Mouse (Mus musculus) ES-Bruce4 (cell line): ENCODE data around the gene 1700015F17Rik. TPM values are rescaled to one million over a fixed set of nuclear protein-coding genes. Genes with fewer than 3 reads are reported as not detected.

Experiments
- H3K27ac ChIP-seq: 2 replicates; pipeline ENCODE4 v1.5.1; 2012; ENCODE audit warnings: low read length, inconsistent platforms; ENCODE audit not compliant: insufficient read depth
- H3K27me3 ChIP-seq: 2 replicates; pipeline ENCODE4 v1.6.1; 2012; ENCODE audit warnings: mild to moderate bottlenecking, low read length, inconsistent platforms; ENCODE audit not compliant: control insufficient read depth, poor library complexity, insufficient read depth, severe bottlenecking
- H3K36me3 ChIP-seq: 2 replicates; pipeline ENCODE4 v1.6.1; 2012; ENCODE audit warnings: inconsistent platforms, mild to moderate bottlenecking, low read length, moderate library complexity; ENCODE audit not compliant: control insufficient read depth, poor library complexity, insufficient read depth, severe bottlenecking
- H3K4me1 ChIP-seq: one replicate; pipeline ENCODE4 v1.8.1; 2011; ENCODE audit warnings: low read length; ENCODE audit not compliant: control insufficient read depth, insufficient read depth
- H3K4me3 ChIP-seq: 2 replicates; pipeline ENCODE4 v1.5.1; 2011; ENCODE audit warnings: low read depth, mild to moderate bottlenecking, low read length
- H3K9ac ChIP-seq: 2 replicates; pipeline ENCODE4 v1.6.1; 2012; ENCODE audit warnings: low read depth, mild to moderate bottlenecking, inconsistent platforms; ENCODE audit not compliant: poor library complexity, severe bottlenecking
- H3K9me3 ChIP-seq: replicated peaks from 2 replicates; pipeline ENCODE4 v1.6.1; 2012; ENCODE audit warnings: mild to moderate bottlenecking, low read length, inconsistent platforms; ENCODE audit not compliant: control insufficient read depth, poor library complexity, insufficient read depth, severe bottlenecking
- CTCF ChIP-seq: IDR thresholded peaks from one replicate; pipeline ENCODE4 v1.8.1; 2011; ENCODE audit warnings: low read depth, low read length
- EP300 ChIP-seq: IDR thresholded peaks from 2 replicates; pipeline ENCODE4 v1.6.1; 2011; ENCODE audit warnings: low read depth, low read length; ENCODE audit not compliant: insufficient read depth
- POLR2A ChIP-seq: IDR thresholded peaks from one replicate; pipeline ENCODE4 v1.8.1; 2011; ENCODE audit warnings: low read length; ENCODE audit not compliant: insufficient read depth
- polyA plus RNA-seq: library from polyadenylated mRNA; stranded (reverse); fragments of >200 nt; gene quantifications from 2 replicates; pipeline ENCODE4 v1.2.4, GENCODE M21; 2011; ENCODE audit warnings: low read depth; ENCODE audit not compliant: missing spikeins, insufficient read depth, insufficient read length

The 1700015F17Rik gene
- polyA plus RNA-seq, 1 experiment, result not detected

- no peak overlapping the region for H3K27ac ChIP-seq
- H3K27me3 ChIP-seq, result no peaks in the 10 kb centered on the region
- no peaks in the 10 kb centered on the region for H3K36me3 ChIP-seq
- no peak overlapping the region for H3K4me3 ChIP-seq
- no peaks in the 10 kb centered on the region for H3K4me1 ChIP-seq
- no peak overlapping the region for H3K9ac ChIP-seq
- TF ChIP-seq POLR2A (no peak), CTCF (no peak), EP300 (no peak)
- H3K9me3 ChIP-seq, result no peaks in the 10 kb centered on the region
Observed at GRCm38 (mm10) chr5:5476133-5476532, 2.8 kb downstream of the 1700015F17Rik start.

GRCm38 (mm10) chr5:5465256-5465655 lies 13.7 kb downstream of the 1700015F17Rik start:
- Histone ChIP-seq H3K4me3 (no peak overlapping the region), H3K27ac (no peak overlapping the region), H3K9me3 (peaks cover 3% of the 10 kb centered on the region; the same call in 1 of the 2 replicates), H3K27me3 (no peaks in the 10 kb centered on the region), H3K36me3 (no peaks in the 10 kb centered on the region), H3K9ac (no peak overlapping the region), H3K4me1 (no peaks in the 10 kb centered on the region)
- TF ChIP-seq CTCF, result no peak

- no peaks in the 10 kb centered on the region for H3K4me1 ChIP-seq
- no peak for TF ChIP-seq CTCF
- no peak for TF ChIP-seq POLR2A
- no peak for TF ChIP-seq EP300
- H3K27me3 ChIP-seq, result no peaks in the 10 kb centered on the region
- H3K36me3 ChIP-seq, result no peaks in the 10 kb centered on the region
- no peak overlapping the region for H3K27ac ChIP-seq
- H3K4me3 ChIP-seq, result no peak overlapping the region
- no peak overlapping the region for H3K9ac ChIP-seq
- H3K9me3 ChIP-seq, result no peaks in the 10 kb centered on the region
Observed at GRCm38 (mm10) chr5:5431746-5432438, 47.1 kb downstream of the 1700015F17Rik start.

GRCm38 (mm10) chr5:5423723-5424171 lies 55.2 kb downstream of the 1700015F17Rik start:
- TF ChIP-seq CTCF, result no peak
- no peak for TF ChIP-seq EP300
- Histone ChIP-seq H3K9me3 (no peaks in the 10 kb centered on the region), H3K36me3 (no peaks in the 10 kb centered on the region), H3K4me3 (no peak overlapping the region), H3K27me3 (no peaks in the 10 kb centered on the region), H3K4me1 (no peaks in the 10 kb centered on the region), H3K27ac (no peak overlapping the region), H3K9ac (no peak overlapping the region)

GRCm38 (mm10) chr5:5423081-5423480 lies 55.9 kb downstream of the 1700015F17Rik start:
- no peaks in the 10 kb centered on the region for H3K36me3 ChIP-seq
- TF ChIP-seq CTCF (no peak), EP300 (no peak), POLR2A (no peak)

GRCm38 (mm10) chr5:5421439-5421838 lies 57.5 kb downstream of the 1700015F17Rik start:
- TF ChIP-seq CTCF, result no peak
- TF ChIP-seq POLR2A, result no peak
- no peak for TF ChIP-seq EP300
- no peak overlapping the region for H3K4me3 ChIP-seq
- H3K9me3 ChIP-seq, result no peaks in the 10 kb centered on the region
- H3K36me3 ChIP-seq, result no peaks in the 10 kb centered on the region
- no peaks in the 10 kb centered on the region for H3K4me1 ChIP-seq
- H3K27ac ChIP-seq, result no peak overlapping the region
- no peak overlapping the region for H3K9ac ChIP-seq
- H3K27me3 ChIP-seq, result no peaks in the 10 kb centered on the region

More at GRCm38 (mm10) chr5:5423081-5423480, 55.9 kb downstream of the 1700015F17Rik start:
- no peaks in the 10 kb centered on the region for H3K4me1 ChIP-seq
- no peaks in the 10 kb centered on the region for H3K27me3 ChIP-seq
- H3K9me3 ChIP-seq, result no peaks in the 10 kb centered on the region
- no peak overlapping the region for H3K27ac ChIP-seq
- no peak overlapping the region for H3K4me3 ChIP-seq
- H3K9ac ChIP-seq, result no peak overlapping the region
